Mouse (Mus musculus) liver, postnatal 0 days (tissue): Measurements from ENCODE around the gene Pmepa1.

Source experiments
- CTCF ChIP-seq: sonication (generic); IDR thresholded peaks from 2 replicates; pipeline ENCODE4 v1.5.1; 2016; ENCODE audit warnings: antibody characterized with exemption, low read depth
- EP300 ChIP-seq: IDR thresholded peaks from 2 replicates; pipeline ENCODE4 v1.6.1; 2016; ENCODE audit warnings: antibody characterized with exemption, low read depth, mild to moderate bottlenecking

DNA sequence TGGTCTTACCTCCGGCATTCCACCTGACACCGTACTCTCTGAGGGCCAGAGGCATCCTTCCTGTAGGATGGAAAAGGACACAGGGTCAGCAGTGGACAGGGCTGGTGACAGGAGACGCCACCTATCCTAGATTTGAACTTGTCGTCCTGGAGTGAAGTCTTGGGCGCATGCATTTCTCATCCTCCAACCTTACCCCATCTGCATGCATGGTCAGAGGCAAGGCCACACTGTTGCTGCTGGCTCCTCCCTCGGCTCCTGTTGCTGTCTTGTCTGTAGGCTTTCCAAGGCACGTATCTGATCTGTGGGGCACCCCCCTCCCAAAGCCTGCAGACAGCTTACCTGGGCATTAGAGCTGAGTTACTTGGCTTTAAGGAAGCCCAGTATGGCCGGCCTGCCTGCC lies 47.8 kb downstream of the Pmepa1 start:
- TF ChIP-seq EP300: no peak
- TF ChIP-seq CTCF: no peak
